Mouse (Mus musculus) midbrain, embryonic 12.5 days (tissue): Measurements from ENCODE around the gene Hoxa10. TPM values are rescaled to one million over a fixed set of nuclear protein-coding genes. Genes with fewer than 3 reads are reported as not detected.

ENCODE experiments used
- ATAC-seq: fragments of 200-750 bp; cut with Nextera tagmentation; 2 replicates; pipeline ENCODE4 v1.8.0; 2017; ENCODE audit warnings: low read depth, moderate TSS enrichment, moderate library complexity; ENCODE audit not compliant: low FRiP score
- H3K27ac ChIP-seq: fragments of 300-500 bp; sonication (generic); replicated peaks from 2 replicates; pipeline ENCODE4 v1.5.1; 2016; ENCODE audit warnings: mild to moderate bottlenecking
- H3K27me3 ChIP-seq: fragments of 300-500 bp; sonication (generic); 2 replicates; pipeline ENCODE4 v1.6.1; 2016; ENCODE audit warnings: mild to moderate bottlenecking
- H3K36me3 ChIP-seq: fragments of 300-500 bp; sonication (generic); 2 replicates; pipeline ENCODE4 v1.6.1; 2016
- H3K4me1 ChIP-seq: fragments of 300-500 bp; sonication (generic); 2 replicates; pipeline ENCODE4 v1.6.1; 2016
- H3K4me2 ChIP-seq: fragments of 300-500 bp; sonication (generic); replicated peaks from 2 replicates; pipeline ENCODE4 v1.6.1; 2016; ENCODE audit warnings: mild to moderate bottlenecking, moderate library complexity
- H3K4me3 ChIP-seq: fragments of 300-500 bp; sonication (generic); 2 replicates; pipeline ENCODE4 v1.5.1; 2016; ENCODE audit warnings: mild to moderate bottlenecking
- H3K9ac ChIP-seq: fragments of 300-500 bp; sonication (generic); replicated peaks from 2 replicates; pipeline ENCODE4 v1.6.1; 2016; ENCODE audit warnings: mild to moderate bottlenecking, moderate library complexity
- H3K9me3 ChIP-seq: fragments of 300-500 bp; sonication (generic); 2 replicates; pipeline ENCODE4 v1.6.1; 2016; ENCODE audit warnings: mild to moderate bottlenecking
- WGBS: fragments of 180-500 bp; shearing (Covaris S2); methylation state at CpG from one replicate; pipeline ENCODE4 v1.1.7; 2016; 5-methylcytosine and 5-hydroxymethylcytosine counted together
- polyA plus RNA-seq: library from polyadenylated mRNA; unstranded; fragments of >200 nt; fragmentation: Nextera tagmentation; extraction: Ambion mirVana; gene quantifications from 2 replicates; pipeline ENCODE4 v1.2.1, GENCODE M21; 2016

The Hoxa10 gene
- polyA plus RNA-seq, 1 experiment from 2014 or later, result not detected

DNA sequence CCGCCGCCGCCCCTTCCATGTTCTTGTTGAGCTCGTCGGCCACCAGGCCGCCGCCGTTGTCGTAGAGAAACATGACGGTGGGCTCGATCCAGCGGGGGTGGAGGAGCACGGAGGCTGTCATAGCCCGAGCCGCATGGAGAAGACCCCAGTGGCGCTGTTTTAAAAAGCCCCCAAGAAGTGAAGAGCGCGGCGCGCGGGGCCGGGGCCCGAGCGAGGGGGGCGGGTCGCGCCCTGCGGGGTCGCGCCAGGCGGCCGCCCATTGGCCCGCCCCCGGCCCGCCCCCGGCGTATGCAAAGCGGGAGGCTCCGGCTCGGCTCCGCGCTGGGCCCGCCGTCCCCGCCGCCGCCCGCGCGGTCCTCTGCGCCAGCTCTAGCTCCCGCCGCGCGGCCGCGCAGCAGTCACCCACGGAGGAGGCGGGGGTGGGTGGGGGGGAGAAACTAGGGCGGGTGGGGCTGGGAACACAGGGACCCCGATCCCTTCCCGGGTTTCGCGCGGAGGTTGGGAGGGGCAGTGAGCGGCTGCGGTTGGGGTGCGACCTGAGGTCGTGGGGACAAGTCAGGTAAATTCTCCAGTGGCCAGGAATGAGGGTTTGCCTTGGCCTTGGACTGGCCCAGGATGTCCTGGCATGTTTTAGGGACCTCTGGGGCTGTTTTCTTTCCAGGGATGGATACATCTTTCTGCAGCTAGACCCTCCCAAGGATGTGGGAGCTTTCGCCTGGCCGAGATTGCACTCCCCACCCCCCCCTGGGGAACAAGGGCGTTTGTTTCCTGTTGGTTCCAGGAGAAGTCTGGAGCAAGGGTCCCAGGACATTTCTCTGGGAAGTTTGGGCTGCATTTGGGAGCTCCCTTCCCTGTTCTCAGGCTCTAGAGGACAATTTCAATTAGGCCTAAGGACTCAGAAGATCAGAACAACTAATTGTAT lies 20.3 kb upstream of the Hoxa10 start, which contains the start of gene Hoxa13:
Gene Hoxa13, minus strand, starts transcription at position 227 of the 922 bp plus-strand sequence.
- Histone ChIP-seq H3K4me1 (peaks cover 9% of the 10 kb centered on the region), H3K36me3 (no peaks in the 10 kb centered on the region), H3K4me2 (peak within 1 kb of the TSS; percentile 47), H3K9me3 (no peaks in the 10 kb centered on the region), H3K27ac (no peak within 1 kb of the TSS), H3K4me3 (peak within 1 kb of the TSS; percentile 36), H3K27me3 (peaks cover 89% of the 10 kb centered on the region), H3K9ac (0 out of 2 replicates have a peak within 1 kb of the TSS, but pooled peaks have one; percentile 34)
- peak; percentile 34; the same call in 1 of the 2 replicates for ATAC-seq
- under 1% methylated on average over 31 of the region's 72 CpGs for WGBS

DNA sequence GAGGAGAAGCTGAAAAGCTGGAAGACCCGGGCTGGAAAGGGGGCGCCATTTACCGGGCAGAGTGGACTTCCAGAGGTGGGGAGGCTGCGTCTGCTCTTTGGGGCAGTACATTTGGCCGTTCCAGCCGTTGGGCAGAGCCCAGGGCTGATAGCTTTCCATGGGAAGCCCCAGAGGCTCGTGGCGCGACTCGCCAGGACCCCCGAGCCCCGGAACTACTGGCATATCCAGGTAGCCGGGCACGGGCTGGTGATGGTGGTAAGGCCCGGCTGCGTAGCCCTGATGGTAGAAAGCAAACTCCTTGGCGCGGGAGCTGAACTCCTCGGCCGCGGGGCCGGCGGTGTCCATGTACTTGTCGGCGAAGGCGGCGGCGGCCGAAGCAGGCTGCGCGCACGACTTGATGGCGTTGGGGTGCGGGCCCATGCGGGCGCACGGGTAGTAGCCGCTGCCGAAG lies 19.2 kb upstream of the Hoxa10 start:
- under 1% methylated on average over 39 of the region's 39 CpGs for WGBS
- H3K9ac ChIP-seq, result no peak overlapping the region
- H3K9me3 ChIP-seq, result no peaks in the 10 kb centered on the region
- no peak for ATAC-seq
- 0 out of 2 replicates have a peak overlapping the region, but pooled peaks have one; percentile 20 for H3K4me3 ChIP-seq
- H3K27me3 ChIP-seq, result peaks cover 87% of the 10 kb centered on the region
- peak overlapping the region; percentile 22; the same call in 1 of the 2 replicates for H3K4me2 ChIP-seq
- H3K36me3 ChIP-seq, result no peaks in the 10 kb centered on the region
- H3K27ac ChIP-seq, result no peak overlapping the region
- H3K4me1 ChIP-seq, result peaks cover 9% of the 10 kb centered on the region

DNA sequence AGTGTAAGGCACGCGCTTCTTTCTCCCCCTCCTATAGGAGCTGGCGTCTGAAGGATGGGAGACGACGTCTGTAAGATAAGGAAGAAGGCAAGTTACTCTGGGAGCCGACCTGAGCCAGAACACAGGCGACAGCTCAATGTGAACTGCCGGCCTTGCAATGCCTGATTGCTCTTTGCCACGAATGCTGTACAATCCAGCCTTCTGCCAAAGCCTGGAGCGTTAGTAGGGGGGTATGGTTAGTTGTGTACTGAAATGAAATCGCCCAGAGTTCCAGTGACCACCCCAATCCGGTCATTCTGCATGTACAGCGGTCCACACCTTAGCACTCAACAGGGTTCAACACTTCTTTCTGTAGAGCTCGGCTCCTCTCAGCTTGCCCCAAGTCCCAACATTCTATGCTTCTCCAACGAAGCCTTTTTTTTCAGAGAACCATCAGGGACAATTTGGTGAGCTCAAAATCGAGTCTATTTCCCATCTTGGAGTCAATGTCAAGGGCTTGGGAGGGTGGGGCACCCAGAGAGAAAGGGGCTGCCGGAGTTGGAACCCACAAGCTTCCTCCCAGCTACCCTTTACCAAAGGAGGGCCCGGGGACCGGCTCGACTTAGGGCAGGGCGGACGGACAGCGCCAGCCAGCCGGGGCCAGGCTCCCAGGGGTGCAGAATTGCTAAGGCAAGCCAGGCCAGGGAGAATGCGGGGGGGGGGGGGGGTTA lies 18.6 kb upstream of the Hoxa10 start:
- Histone ChIP-seq H3K27me3 (peaks cover 83% of the 10 kb centered on the region), H3K4me1 (peaks cover 9% of the 10 kb centered on the region), H3K36me3 (no peaks in the 10 kb centered on the region), H3K9ac (no peak overlapping the region), H3K4me3 (no peak overlapping the region), H3K4me2 (no peak overlapping the region), H3K27ac (no peak overlapping the region), H3K9me3 (no peaks in the 10 kb centered on the region)
- ATAC-seq, result no peak
- 3% methylated on average over 24 of the region's 25 CpGs for WGBS

DNA sequence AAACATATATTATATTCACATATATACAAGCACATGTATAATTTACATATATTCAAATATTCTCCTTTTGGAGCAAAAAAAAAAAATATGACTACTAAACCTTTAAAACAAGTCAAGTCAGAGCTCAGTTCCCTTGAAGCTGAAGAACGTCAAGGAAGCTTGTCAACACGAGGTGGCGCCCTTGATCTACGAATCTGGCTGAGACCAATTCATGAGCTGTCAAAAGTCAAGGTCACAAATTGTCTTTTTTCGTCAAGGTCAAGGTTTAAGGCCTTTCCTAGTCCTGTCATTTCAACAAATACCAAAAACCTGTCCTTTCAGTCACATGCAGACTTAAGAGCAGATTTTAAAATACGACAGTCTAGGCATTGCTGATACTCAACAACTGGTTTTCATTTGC lies 16.3 kb upstream of the Hoxa10 start:
- ATAC-seq, result no peak
- Histone ChIP-seq H3K4me1 (peaks cover 12% of the 10 kb centered on the region), H3K4me2 (no peak overlapping the region), H3K27me3 (peaks cover 83% of the 10 kb centered on the region), H3K27ac (no peak overlapping the region), H3K9me3 (no peaks in the 10 kb centered on the region), H3K36me3 (no peaks in the 10 kb centered on the region), H3K9ac (no peak overlapping the region), H3K4me3 (no peak overlapping the region)
- under 1% methylated on average over 6 of the region's 6 CpGs for WGBS

DNA sequence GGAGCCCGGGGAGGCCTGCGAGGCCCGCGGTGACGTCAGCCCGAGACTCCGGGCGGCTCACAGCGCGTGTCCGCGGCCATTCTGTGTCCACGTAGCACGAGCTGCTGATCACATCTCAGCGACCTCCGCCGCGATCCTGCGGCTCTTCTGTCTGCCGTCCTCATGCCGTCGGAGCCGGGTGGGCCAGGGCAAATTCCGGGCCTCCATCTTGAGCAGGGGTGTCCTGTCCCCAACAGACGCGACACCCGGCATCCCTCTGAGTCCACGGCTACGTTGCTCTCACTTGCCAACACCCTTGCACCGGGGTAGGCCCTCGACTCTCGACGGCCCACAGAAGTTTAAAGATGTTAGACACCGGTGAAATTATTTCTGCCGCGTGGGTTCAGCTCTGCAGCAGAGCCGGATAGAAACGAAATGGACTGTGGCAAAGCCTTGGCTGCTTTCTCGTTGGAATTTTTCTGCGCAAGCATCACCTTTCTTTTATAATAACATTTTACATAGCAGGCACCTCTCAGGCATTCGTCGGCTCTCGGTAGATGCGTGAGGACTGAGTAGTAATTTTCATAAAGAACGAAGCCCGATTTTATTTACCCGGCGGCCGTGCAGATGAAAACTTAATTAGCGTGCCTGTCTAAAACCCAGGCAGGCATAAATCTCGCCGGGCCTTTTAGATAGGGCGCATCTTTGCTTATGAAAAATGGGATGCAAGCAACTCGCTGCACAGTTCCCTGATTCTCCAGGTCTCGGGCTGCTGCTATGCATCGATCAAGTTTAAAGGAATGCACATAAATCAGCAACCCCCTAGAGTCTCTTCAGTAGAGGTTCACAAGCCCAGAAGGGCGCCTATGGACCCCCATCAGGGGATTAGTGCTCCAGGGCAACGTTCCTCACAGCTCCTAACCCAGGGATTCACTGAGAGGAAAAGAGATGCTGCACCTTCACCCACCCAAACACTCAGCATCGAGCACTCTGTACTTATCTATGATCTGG lies 13.2 kb upstream of the Hoxa10 start:
- Histone ChIP-seq H3K9me3 (no peaks in the 10 kb centered on the region), H3K27me3 (peaks cover 84% of the 10 kb centered on the region), H3K36me3 (no peaks in the 10 kb centered on the region), H3K4me1 (0 out of 2 replicates have a peak, but pooled peaks cover 3% of the 10 kb centered on the region), H3K27ac (no peak overlapping the region), H3K9ac (no peak overlapping the region), H3K4me2 (no peak overlapping the region), H3K4me3 (peak overlapping the region; percentile 18)
- no peak for ATAC-seq
- under 1% methylated on average over 59 of the region's 59 CpGs for WGBS

DNA sequence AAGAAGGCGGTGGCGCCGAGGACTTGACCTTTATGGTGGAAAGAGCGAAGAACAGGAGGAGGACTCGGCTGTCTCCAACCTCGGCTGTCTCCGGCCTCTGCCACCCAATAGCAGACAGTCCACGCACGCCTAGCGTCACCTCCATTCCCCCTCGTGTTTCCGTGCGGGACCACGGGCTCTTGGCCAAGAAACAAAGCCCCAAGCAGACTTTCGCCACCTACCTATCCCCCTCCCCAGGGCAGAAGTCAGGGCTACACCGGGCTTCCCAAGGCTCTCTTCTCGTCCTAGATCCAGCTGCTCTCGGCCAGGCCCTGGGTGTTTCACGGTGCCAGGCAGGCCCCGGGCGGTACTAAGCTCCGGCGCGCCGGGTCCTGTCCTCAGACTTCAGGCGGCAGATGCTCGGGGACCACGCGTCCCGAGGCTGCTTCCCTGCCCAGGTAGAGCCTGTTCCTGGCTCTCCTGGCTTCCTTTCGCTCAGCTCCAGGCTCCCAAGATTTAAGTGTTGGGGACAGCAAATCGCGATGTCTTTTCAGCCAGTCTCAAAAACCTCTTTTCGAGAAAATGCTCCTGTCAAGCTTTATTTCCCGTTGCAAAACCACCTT lies 12.2 kb upstream of the Hoxa10 start:
- no peak overlapping the region for H3K4me2 ChIP-seq
- H3K27me3 ChIP-seq, result peaks cover 85% of the 10 kb centered on the region
- no peak overlapping the region for H3K4me3 ChIP-seq
- H3K36me3 ChIP-seq, result no peaks in the 10 kb centered on the region
- no peak overlapping the region for H3K27ac ChIP-seq
- 0 out of 2 replicates have a peak, but pooled peaks cover 3% of the 10 kb centered on the region for H3K4me1 ChIP-seq
- ATAC-seq, result no peak
- WGBS, result 1% methylated on average over 35 of the region's 35 CpGs
- H3K9ac ChIP-seq, result no peak overlapping the region
- H3K9me3 ChIP-seq, result no peaks in the 10 kb centered on the region

DNA sequence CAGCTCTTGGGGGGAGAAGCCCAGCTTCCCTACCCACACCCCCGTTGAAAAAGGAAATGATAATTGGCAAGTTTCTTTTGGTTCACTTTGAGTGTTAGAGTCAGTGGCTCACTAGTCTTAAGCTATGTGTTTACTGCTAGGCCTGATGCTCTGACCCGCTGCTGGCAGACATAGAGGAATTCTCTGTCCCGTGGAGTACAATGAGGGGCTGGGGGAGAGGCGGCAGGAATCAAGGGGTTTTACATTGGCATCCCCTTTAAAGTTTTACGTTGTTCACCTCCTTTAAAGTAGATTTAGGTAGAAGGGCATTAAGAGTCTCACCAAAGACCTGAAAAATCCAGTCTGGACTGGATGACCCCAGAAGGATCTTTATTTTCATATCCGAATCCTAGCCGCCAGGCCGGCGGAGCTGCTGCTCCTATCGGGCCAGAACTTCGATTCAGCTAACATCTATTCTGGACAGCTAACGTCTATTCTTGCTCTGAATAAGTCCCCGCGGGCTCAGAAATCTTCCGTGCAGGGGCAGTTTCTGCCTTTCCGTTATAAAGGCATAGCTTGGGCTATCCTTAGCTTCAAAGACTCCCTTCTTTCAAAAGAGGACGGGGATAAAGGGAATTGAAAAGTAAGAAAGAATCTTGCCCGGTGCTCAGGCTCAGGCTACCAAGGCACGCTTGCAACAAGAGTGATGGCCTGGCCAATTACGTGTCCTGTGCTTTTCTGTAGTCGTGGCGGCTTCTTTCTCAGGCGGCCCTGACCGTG lies 11.5 kb upstream of the Hoxa10 start:
- H3K9me3 ChIP-seq, result no peaks in the 10 kb centered on the region
- ATAC-seq, result no peak
- H3K4me2 ChIP-seq, result no peak overlapping the region
- no peak overlapping the region for H3K4me3 ChIP-seq
- H3K36me3 ChIP-seq, result no peaks in the 10 kb centered on the region
- WGBS, result 1% methylated on average over 24 of the region's 24 CpGs
- 0 out of 2 replicates have a peak, but pooled peaks cover 3% of the 10 kb centered on the region for H3K4me1 ChIP-seq
- peaks cover 87% of the 10 kb centered on the region for H3K27me3 ChIP-seq
- no peak overlapping the region for H3K9ac ChIP-seq
- no peak overlapping the region for H3K27ac ChIP-seq

DNA sequence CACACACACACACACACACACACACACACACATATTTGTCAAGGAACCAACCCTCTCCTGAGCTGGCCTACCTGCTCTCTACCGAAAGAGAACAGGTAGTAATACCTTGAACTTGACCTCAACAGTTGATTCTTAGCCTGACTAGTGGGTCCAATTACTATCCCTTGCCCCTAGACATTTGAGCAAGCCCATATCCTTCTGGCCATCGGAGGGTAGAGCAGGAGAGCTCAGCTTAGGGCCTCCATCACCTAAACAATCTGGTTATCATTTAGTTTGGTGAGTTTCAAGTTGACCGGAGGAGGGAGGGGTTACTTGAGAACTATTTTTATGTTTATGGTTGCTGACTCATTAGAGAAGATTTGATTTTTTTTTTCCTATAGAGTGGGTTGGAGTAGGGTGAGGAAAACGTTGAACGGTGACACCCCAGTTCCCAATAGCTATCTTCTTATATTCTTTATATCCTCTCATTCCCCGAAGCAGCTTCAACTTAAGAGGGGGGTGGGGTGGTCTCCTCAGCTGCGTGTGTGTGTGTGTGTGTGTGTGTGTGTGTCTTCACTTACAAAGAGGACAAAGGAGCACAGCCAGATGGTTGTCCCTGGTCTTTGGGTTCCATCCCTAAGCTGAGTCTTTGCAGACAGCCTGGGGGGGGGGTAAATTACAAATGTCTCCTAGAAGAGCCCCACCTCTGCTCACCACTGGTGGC lies 10.7 kb upstream of the Hoxa10 start:
- 11% methylated on average over 7 of the region's 7 CpGs for WGBS
- Histone ChIP-seq H3K36me3 (no peaks in the 10 kb centered on the region), H3K4me3 (no peak overlapping the region), H3K9ac (no peak overlapping the region), H3K27ac (no peak overlapping the region), H3K4me2 (no peak overlapping the region), H3K9me3 (no peaks in the 10 kb centered on the region), H3K27me3 (peaks cover 88% of the 10 kb centered on the region), H3K4me1 (0 out of 2 replicates have a peak, but pooled peaks cover 4% of the 10 kb centered on the region)
- ATAC-seq, result no peak

DNA sequence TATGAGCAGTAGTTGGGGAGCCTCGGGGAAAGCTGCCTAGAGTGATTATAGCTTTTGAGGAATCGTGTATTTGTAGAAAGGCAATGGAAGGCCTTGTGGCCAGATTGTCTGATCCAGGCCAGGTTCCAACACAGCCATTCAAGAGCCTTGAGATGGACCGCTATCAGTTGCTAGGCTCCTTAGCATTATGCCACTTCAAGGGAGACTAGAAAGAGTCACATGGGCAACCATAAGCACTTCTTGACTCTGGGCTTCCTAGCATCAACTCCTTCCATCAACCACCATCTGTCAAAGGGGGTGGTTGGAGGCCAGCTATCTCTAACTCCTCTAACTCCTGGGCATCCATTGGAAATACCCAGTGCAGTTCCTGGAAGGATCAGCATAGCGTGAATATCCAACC lies 9.2 kb upstream of the Hoxa10 start:
- Histone ChIP-seq H3K4me3 (no peak overlapping the region), H3K4me1 (0 out of 2 replicates have a peak, but pooled peaks cover 8% of the 10 kb centered on the region), H3K4me2 (no peak overlapping the region), H3K9ac (no peak overlapping the region), H3K27me3 (peaks cover 94% of the 10 kb centered on the region), H3K9me3 (no peaks in the 10 kb centered on the region), H3K36me3 (no peaks in the 10 kb centered on the region), H3K27ac (no peak overlapping the region)
- 0% methylated on average over 4 of the region's 4 CpGs for WGBS
- no peak for ATAC-seq

DNA sequence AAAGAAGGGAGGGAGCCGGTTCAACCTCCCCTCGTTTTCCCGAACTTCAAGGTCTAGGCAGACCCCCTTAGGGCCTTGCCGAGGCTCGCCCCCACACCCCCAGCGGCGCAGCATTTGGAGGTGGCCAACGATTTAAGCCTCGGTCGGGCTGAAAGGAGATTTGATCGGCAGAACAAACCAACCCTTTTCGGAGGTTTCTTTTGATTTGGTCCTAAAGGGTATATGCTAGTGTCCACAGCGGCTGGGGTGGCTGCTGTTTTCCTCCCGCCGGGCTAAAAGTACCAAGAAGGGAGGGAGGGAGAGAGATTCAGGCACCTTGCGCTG lies 8.7 kb upstream of the Hoxa10 start:
- H3K9ac ChIP-seq, result no peak overlapping the region
- H3K27ac ChIP-seq, result no peak overlapping the region
- no peak overlapping the region for H3K4me3 ChIP-seq
- no peaks in the 10 kb centered on the region for H3K36me3 ChIP-seq
- H3K9me3 ChIP-seq, result no peaks in the 10 kb centered on the region
- H3K4me2 ChIP-seq, result no peak overlapping the region
- peaks cover 98% of the 10 kb centered on the region for H3K27me3 ChIP-seq
- ATAC-seq, result no peak
- 0 out of 2 replicates have a peak, but pooled peaks cover 8% of the 10 kb centered on the region for H3K4me1 ChIP-seq
- WGBS, result 0% methylated on average over 16 of the region's 16 CpGs
